Mouse (Mus musculus) hindbrain, embryonic 14.5 days (tissue): ENCODE data around the gene 1700008O03Rik. TPM values are rescaled to one million over a fixed set of nuclear protein-coding genes. Genes with fewer than 3 reads are reported as not detected.

Experiments used
- ATAC-seq: fragments of 200-750 bp; cut with Nextera tagmentation; 2 replicates; pipeline ENCODE4 v1.8.0; 2017; ENCODE audit warnings: moderate number of reproducible peaks, mild to moderate bottlenecking, moderate TSS enrichment, moderate library complexity; ENCODE audit not compliant: low FRiP score
- DNase-seq: peaks from one replicate; pipeline ENCODE4 v3.0.0-alpha.2; 2015; ENCODE audit warnings: low spot score
- H3K27ac ChIP-seq: fragments of 300-500 bp; sonication (generic); 2 replicates; pipeline ENCODE4 v1.5.1; 2014; ENCODE audit warnings: mild to moderate bottlenecking, moderate library complexity
- H3K27me3 ChIP-seq: fragments of 300-500 bp; sonication (generic); 2 replicates; pipeline ENCODE4 v1.6.1; 2014; ENCODE audit warnings: mild to moderate bottlenecking, low read length, mixed read lengths; ENCODE audit not compliant: control insufficient read depth, insufficient read depth
- H3K36me3 ChIP-seq: fragments of 300-500 bp; sonication (generic); replicated peaks from 2 replicates; pipeline ENCODE4 v1.6.1; 2014; ENCODE audit not compliant: control insufficient read depth, insufficient read depth
- H3K4me1 ChIP-seq: fragments of 300-500 bp; sonication (generic); replicated peaks from 2 replicates; pipeline ENCODE4 v1.6.1; 2014; ENCODE audit warnings: antibody characterized with exemption, low read length, mixed read lengths; ENCODE audit not compliant: control insufficient read depth, insufficient read depth
- H3K4me2 ChIP-seq: fragments of 300-500 bp; sonication (generic); replicated peaks from 2 replicates; pipeline ENCODE4 v1.6.1; 2014; ENCODE audit warnings: mild to moderate bottlenecking, moderate library complexity
- H3K4me3 ChIP-seq: fragments of 300-500 bp; sonication (generic); replicated peaks from 2 replicates; pipeline ENCODE4 v1.5.1; 2014; ENCODE audit warnings: mild to moderate bottlenecking, low read length
- H3K9ac ChIP-seq: fragments of 300-500 bp; sonication (generic); 2 replicates; pipeline ENCODE4 v1.6.1; 2014
- H3K9me3 ChIP-seq: fragments of 300-500 bp; sonication (generic); 2 replicates; pipeline ENCODE4 v1.6.1; 2016; ENCODE audit warnings: low read length; ENCODE audit not compliant: control insufficient read depth
- WGBS: fragments of 180-500 bp; shearing (Covaris S2); extraction: QIAGEN DNeasy Blood & Tissue Kit; methylation state at CpG from one replicate; pipeline ENCODE4 v1.1.7; 2014; 5-methylcytosine and 5-hydroxymethylcytosine counted together
- polyA plus RNA-seq: library from polyadenylated mRNA; unstranded; fragments of >200 nt; fragmentation: Nextera tagmentation; extraction: Ambion mirVana; gene quantifications from 2 replicates; pipeline ENCODE4 v1.2.1, GENCODE M21; 2014

The 1700008O03Rik gene
- polyA plus RNA-seq, 1 experiment from 2014 or later: 2.1 TPM

- peak overlapping the region; percentile 93 for H3K27ac ChIP-seq
- no peak for DNase-seq
- peaks cover 11% of the 10 kb centered on the region for H3K27me3 ChIP-seq
- H3K4me2 ChIP-seq: peak overlapping the region; percentile 84
- H3K4me1 ChIP-seq: peaks cover 27% of the 10 kb centered on the region
- ATAC-seq: peak; percentile 44
- 10% methylated on average over 21 of the region's 21 CpGs for WGBS
- H3K9me3 ChIP-seq: no peaks in the 10 kb centered on the region
- H3K9ac ChIP-seq: peak overlapping the region; percentile 64
- H3K36me3 ChIP-seq: peaks cover 11% of the 10 kb centered on the region; the same call in 1 of the 2 replicates
- H3K4me3 ChIP-seq: peak overlapping the region; percentile 43
Measured at GRCm38 (mm10) chr7:44360792-44361301, 24.8 kb downstream of the 1700008O03Rik start.

- Histone ChIP-seq H3K9me3 (no peaks in the 10 kb centered on the region), H3K4me3 (peak overlapping the region; percentile 43), H3K27ac (peak overlapping the region; percentile 93), H3K27me3 (peaks cover 12% of the 10 kb centered on the region), H3K4me1 (peaks cover 27% of the 10 kb centered on the region), H3K4me2 (peak overlapping the region; percentile 84), H3K36me3 (peaks cover 11% of the 10 kb centered on the region; the same call in 1 of the 2 replicates), H3K9ac (peak overlapping the region; percentile 64)
- DNase-seq (peak; percentile 97), ATAC-seq (peak; percentile 82)
- under 1% methylated on average over 54 of the region's 54 CpGs for WGBS
Measured at GRCm38 (mm10) chr7:44359908-44360672, 25.5 kb downstream of the 1700008O03Rik start.

GRCm38 (mm10) chr7:44358886-44359654 lies 26.6 kb downstream of the 1700008O03Rik start:
- H3K4me1 ChIP-seq: peaks cover 28% of the 10 kb centered on the region
- H3K9ac ChIP-seq: peak overlapping the region; percentile 64
- peak overlapping the region; percentile 84 for H3K4me2 ChIP-seq
- H3K27ac ChIP-seq: peak overlapping the region; percentile 93
- DNase-seq (no peak), ATAC-seq (peak; percentile 24)
- peaks cover 21% of the 10 kb centered on the region for H3K36me3 ChIP-seq
- WGBS: 3% methylated on average over 24 of the region's 26 CpGs
- peaks cover 23% of the 10 kb centered on the region for H3K27me3 ChIP-seq
- no peaks in the 10 kb centered on the region for H3K9me3 ChIP-seq
- H3K4me3 ChIP-seq: peak overlapping the region; percentile 43

- Histone ChIP-seq H3K27ac (no peak overlapping the region), H3K9ac (no peak overlapping the region; the same call in 1 of the 2 replicates), H3K9me3 (no peaks in the 10 kb centered on the region), H3K4me1 (peaks cover 31% of the 10 kb centered on the region), H3K4me3 (no peak overlapping the region), H3K36me3 (peaks cover 32% of the 10 kb centered on the region), H3K27me3 (peaks cover 33% of the 10 kb centered on the region), H3K4me2 (peak overlapping the region; percentile 15; the same call in 1 of the 2 replicates)
- DNase-seq (no peak), ATAC-seq (no peak)
- 18% methylated on average over 5 of the region's 5 CpGs for WGBS
Measured at GRCm38 (mm10) chr7:44358012-44358411, 27.6 kb downstream of the 1700008O03Rik start.

GRCm38 (mm10) chr7:44357531-44357930 lies 28.1 kb downstream of the 1700008O03Rik start:
- H3K9ac ChIP-seq: no peak overlapping the region
- H3K4me1 ChIP-seq: peaks cover 34% of the 10 kb centered on the region
- WGBS: 11% methylated on average over 10 of the region's 10 CpGs
- H3K36me3 ChIP-seq: peaks cover 36% of the 10 kb centered on the region
- ATAC-seq (no peak), DNase-seq (no peak)
- H3K27ac ChIP-seq: no peak overlapping the region
- no peaks in the 10 kb centered on the region for H3K9me3 ChIP-seq
- no peak overlapping the region for H3K4me3 ChIP-seq
- H3K27me3 ChIP-seq: peaks cover 38% of the 10 kb centered on the region
- no peak overlapping the region for H3K4me2 ChIP-seq

DNA sequence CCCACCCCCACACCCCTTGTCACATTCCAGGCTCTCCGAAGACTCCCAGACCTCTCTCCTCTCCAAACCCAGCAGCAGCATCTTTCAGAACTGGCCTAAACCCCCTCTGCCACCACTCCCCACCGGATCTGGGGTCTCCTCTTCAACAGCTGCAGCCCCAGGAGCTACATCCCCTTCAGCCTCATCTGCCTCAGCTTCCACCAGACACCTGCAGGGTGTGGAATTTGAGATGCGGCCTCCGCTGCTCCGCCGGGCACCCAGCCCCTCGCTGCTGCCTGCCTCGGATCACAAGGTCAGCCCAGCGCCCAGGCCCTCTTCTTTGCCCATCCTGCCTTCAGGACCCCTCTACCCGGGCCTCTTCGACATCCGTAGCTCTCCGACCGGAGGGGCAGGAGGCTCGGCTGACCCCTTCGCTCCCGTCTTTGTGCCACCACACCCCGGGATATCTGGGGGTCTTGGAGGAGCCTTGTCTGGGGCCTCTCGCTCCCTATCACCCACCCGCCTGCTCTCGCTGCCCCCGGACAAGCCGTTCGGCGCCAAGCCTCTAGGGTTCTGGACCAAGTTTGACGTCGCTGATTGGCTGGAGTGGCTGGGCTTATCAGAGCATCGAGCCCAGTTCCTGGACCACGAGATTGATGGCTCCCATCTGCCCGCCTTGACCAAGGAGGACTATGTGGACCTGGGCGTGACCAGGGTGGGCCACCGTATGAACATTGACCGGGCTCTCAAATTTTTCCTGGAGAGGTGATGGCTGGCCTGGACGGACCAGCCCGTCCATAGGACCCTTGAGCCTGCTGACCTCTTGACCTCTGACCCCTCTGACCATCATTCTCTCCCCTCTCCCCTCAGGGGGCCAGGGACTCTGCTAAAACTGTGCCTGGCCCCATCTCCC lies 28.8 kb downstream of the 1700008O03Rik start:
- Histone ChIP-seq H3K4me3 (no peak overlapping the region), H3K9me3 (no peaks in the 10 kb centered on the region), H3K9ac (0 out of 2 replicates have a peak overlapping the region, but pooled peaks have one; percentile 2), H3K36me3 (peaks cover 43% of the 10 kb centered on the region), H3K4me1 (peaks cover 40% of the 10 kb centered on the region), H3K27me3 (peaks cover 45% of the 10 kb centered on the region), H3K4me2 (no peak overlapping the region), H3K27ac (no peak overlapping the region)
- WGBS: 4% methylated on average over 35 of the region's 35 CpGs
- ATAC-seq (no peak), DNase-seq (no peak)

GRCm38 (mm10) chr7:44355411-44355810 lies 30.2 kb downstream of the 1700008O03Rik start:
- Histone ChIP-seq H3K9ac (no peak overlapping the region), H3K27ac (no peak overlapping the region), H3K9me3 (no peaks in the 10 kb centered on the region), H3K4me2 (no peak overlapping the region), H3K4me3 (no peak overlapping the region), H3K27me3 (peaks cover 53% of the 10 kb centered on the region), H3K36me3 (peaks cover 53% of the 10 kb centered on the region), H3K4me1 (peaks cover 41% of the 10 kb centered on the region)
- DNase-seq (no peak), ATAC-seq (no peak)
- WGBS: 46% methylated on average over 6 of the region's 6 CpGs

DNA sequence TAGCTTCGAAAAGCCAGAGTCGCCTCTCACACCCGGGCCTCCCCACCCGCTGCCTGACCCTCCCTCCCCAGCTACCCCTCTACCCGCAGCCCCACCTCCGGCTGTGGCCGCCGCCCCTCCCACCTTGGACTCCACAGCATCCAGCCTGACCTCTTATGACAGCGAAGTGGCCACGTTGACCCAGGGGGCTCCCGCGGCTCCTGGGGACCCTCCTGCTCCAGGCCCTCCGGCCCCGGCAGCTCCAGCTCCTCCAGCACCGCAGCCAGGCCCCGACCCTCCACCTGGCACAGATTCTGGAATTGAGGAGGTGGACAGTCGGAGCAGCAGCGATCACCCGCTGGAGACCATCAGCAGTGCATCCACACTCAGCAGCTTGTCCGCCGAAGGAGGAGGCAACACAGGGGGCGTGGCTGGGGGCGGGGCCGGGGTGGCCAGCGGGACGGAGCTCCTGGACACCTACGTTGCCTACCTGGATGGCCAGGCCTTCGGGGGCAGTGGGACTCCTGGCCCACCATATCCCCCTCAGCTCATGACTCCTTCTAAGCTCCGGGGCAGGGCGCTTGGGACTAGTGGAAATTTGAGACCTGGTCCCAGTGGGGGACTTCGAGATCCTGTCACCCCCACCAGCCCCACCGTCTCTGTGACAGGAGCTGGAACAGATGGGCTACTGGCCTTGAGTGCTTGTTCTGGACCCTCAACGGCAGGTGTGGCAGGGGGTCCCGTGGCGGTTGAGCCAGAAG lies 31.8 kb downstream of the 1700008O03Rik start:
- ATAC-seq (no peak), DNase-seq (no peak)
- Histone ChIP-seq H3K4me2 (no peak overlapping the region), H3K9me3 (no peaks in the 10 kb centered on the region), H3K36me3 (peaks cover 69% of the 10 kb centered on the region), H3K4me1 (peaks cover 32% of the 10 kb centered on the region; the same call in 1 of the 2 replicates), H3K9ac (peak overlapping the region; percentile 36), H3K27ac (no peak overlapping the region), H3K4me3 (no peak overlapping the region), H3K27me3 (peaks cover 55% of the 10 kb centered on the region)
- 5% methylated on average over 34 of the region's 35 CpGs for WGBS
